Comparison of ENCODE assay signal across 8 mouse cellular contexts in the genomic region with DNA sequence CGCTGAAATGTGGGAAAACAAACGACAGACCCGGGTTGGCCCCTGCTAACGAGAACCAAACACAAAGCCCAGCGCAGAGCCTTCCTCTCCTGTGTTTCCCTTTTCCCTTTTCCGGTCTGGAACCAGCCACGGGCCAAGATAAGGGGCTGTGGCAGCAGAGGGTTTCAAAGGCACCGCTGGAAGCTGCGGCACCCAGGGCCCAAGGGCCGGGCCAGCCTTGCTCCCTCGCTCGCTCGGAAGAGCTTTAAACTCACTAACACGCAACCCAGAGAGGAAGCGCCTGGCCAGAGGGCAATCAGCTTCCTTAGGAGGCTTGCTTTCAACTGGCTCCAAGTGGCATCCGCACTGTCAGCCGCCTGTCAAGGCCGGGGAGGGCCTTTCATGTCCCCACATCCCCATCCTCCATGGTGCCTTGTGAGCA. TPM values are rescaled to one million over a fixed set of nuclear protein-coding genes. Genes with fewer than 3 reads are reported as not detected.
A peak's percentile ranks its signal among the peaks of the same experiment; 100 is the strongest.
DNase-seq lines count a peak whose midpoint lies in the region; ATAC-seq and TF ChIP-seq lines count a peak whose summit lies in the region.

No protein-coding gene starts in this region.

- H3K27ac ChIP-seq in heart, embryonic 14.5 days (replicated peaks in 1 of 2; ENCODE audit: control insufficient read depth in 1 of 2, insufficient read depth in 1 of 2, low read depth in 2 of 2, low read length in 2 of 2) = peak overlapping the region in 1 of 2 experiments; percentile 20; a peak in 1 of 4 replicates
- peak overlapping the region; percentile 39; the same call in 1 of the 2 replicates for H3K27ac ChIP-seq in embryonic facial prominence, embryonic 13.5 days
- H3K27ac ChIP-seq in limb, embryonic 14.5 days (replicated peaks; ENCODE audit: low read depth, low read length) = no peak overlapping the region
- no peak overlapping the region for H3K27ac ChIP-seq in neural tube, embryonic 11.5 days (ENCODE audit: low read depth, low read length)

- peaks cover 3% of the 10 kb centered on the region; the same call in 1 of the 2 replicates for H3K27me3 ChIP-seq in heart, embryonic 14.5 days (ENCODE audit: control insufficient read depth, insufficient read depth, low read length)
- H3K27me3 ChIP-seq in embryonic facial prominence, embryonic 13.5 days = peaks cover 7% of the 10 kb centered on the region; the same call in 1 of the 2 replicates
- no peaks in the 10 kb centered on the region for H3K27me3 ChIP-seq in limb, embryonic 14.5 days (ENCODE audit: control insufficient read depth, insufficient read depth, low read length)
- no peaks in the 10 kb centered on the region for H3K27me3 ChIP-seq in neural tube, embryonic 11.5 days (ENCODE audit: control insufficient read depth, insufficient read depth, low read length)

- H3K4me2 ChIP-seq in heart, embryonic 14.5 days (ENCODE audit: low read length) = peak overlapping the region; percentile 30
- 0 out of 2 replicates have a peak overlapping the region, but pooled peaks have one; percentile 9 for H3K4me2 ChIP-seq in embryonic facial prominence, embryonic 13.5 days
- H3K4me2 ChIP-seq in limb, embryonic 14.5 days (replicated peaks; ENCODE audit: low read depth, low read length, severe bottlenecking) = no peak overlapping the region
- no peak overlapping the region for H3K4me2 ChIP-seq in neural tube, embryonic 11.5 days (ENCODE audit: low read depth)

- 0 out of 2 replicates have a peak overlapping the region, but pooled peaks have one; percentile 21 for H3K9ac ChIP-seq in heart, embryonic 14.5 days (ENCODE audit: low read length)
- H3K9ac ChIP-seq in embryonic facial prominence, embryonic 13.5 days = peak overlapping the region; percentile 40
- H3K9ac ChIP-seq in limb, embryonic 14.5 days (ENCODE audit: low read depth, low read length, severe bottlenecking) = peak overlapping the region; percentile 25
- H3K9ac ChIP-seq in neural tube, embryonic 11.5 days (ENCODE audit: low read length) = peak overlapping the region; percentile 29

- intact Hi-C loops in heart, postnatal 10 days (cut with DNase I) = no loop called here

- no peaks in the 10 kb centered on the region for H3K9me3 ChIP-seq in heart, embryonic 14.5 days (ENCODE audit: control insufficient read depth, low read length)
- no peaks in the 10 kb centered on the region for H3K9me3 ChIP-seq in embryonic facial prominence, embryonic 13.5 days
- no peaks in the 10 kb centered on the region for H3K9me3 ChIP-seq in limb, embryonic 14.5 days (ENCODE audit: control insufficient read depth, low read length)
- H3K9me3 ChIP-seq in neural tube, embryonic 11.5 days (ENCODE audit: control insufficient read depth, low read length) = no peaks in the 10 kb centered on the region

- no peak for TF ChIP-seq POLR2A in limb, embryonic 14.5 days (IDR thresholded peaks at IDR 0.05; ENCODE audit: borderline replicate concordance, extremely low read depth, insufficient read depth, insufficient read length)

- peaks cover 49 to 79% of the 10 kb centered on the region in 2 experiments for H3K4me1 ChIP-seq in heart, embryonic 14.5 days (ENCODE audit: control insufficient read depth in 2 of 2, insufficient read depth in 2 of 2, low read length in 2 of 2)
- H3K4me1 ChIP-seq in embryonic facial prominence, embryonic 13.5 days = peaks cover 77% of the 10 kb centered on the region
- peaks cover 58% of the 10 kb centered on the region for H3K4me1 ChIP-seq in limb, embryonic 14.5 days (ENCODE audit: control insufficient read depth, insufficient read depth, low read length)
- H3K4me1 ChIP-seq in neural tube, embryonic 11.5 days (ENCODE audit: control insufficient read depth, insufficient read depth, low read length) = peaks cover 8% of the 10 kb centered on the region; the same call in 1 of the 2 replicates

- H3K36me3 ChIP-seq in heart, embryonic 14.5 days (ENCODE audit: control insufficient read depth, insufficient read depth, low read length) = no peaks in the 10 kb centered on the region
- no peaks in the 10 kb centered on the region for H3K36me3 ChIP-seq in embryonic facial prominence, embryonic 13.5 days
- H3K36me3 ChIP-seq in limb, embryonic 14.5 days (ENCODE audit: control insufficient read depth, insufficient read depth, low read length) = no peaks in the 10 kb centered on the region
- no peaks in the 10 kb centered on the region for H3K36me3 ChIP-seq in neural tube, embryonic 11.5 days (ENCODE audit: control insufficient read depth, insufficient read depth, low read length)

- no peak overlapping the region for H3K4me3 ChIP-seq in heart, embryonic 14.5 days (ENCODE audit: control insufficient read depth in 1 of 2, insufficient read depth in 1 of 2, low read depth in 1 of 2, low read length in 2 of 2)
- H3K4me3 ChIP-seq in embryonic facial prominence, embryonic 13.5 days = no peak overlapping the region
- no peak overlapping the region for H3K4me3 ChIP-seq in limb, embryonic 14.5 days (replicated peaks; ENCODE audit: low read length)
- H3K4me3 ChIP-seq in neural tube, embryonic 11.5 days (ENCODE audit: low read depth, low read length) = no peak overlapping the region

- ATAC-seq in heart, embryonic 14.5 days (ENCODE audit: insufficient number of reproducible peaks, insufficient read depth, low FRiP score, low read depth) = peak; percentile 28
- no peak for ATAC-seq in embryonic facial prominence, embryonic 13.5 days (ENCODE audit: insufficient number of reproducible peaks, insufficient read depth, low FRiP score, low TSS enrichment, low read depth)
- no peak for ATAC-seq in limb, embryonic 14.5 days (ENCODE audit: low FRiP score, low read depth)
- no peak for ATAC-seq in neural tube, embryonic 11.5 days (ENCODE audit: insufficient read depth, low FRiP score, low TSS enrichment)
- no peak for ATAC-seq in activated CD4-positive, CD25-positive, alpha-beta regulatory T cell, adult 4 months

- WGBS in heart, embryonic 14.5 days = 16% methylated on average over 18 of the region's 18 CpGs
- WGBS in embryonic facial prominence, embryonic 13.5 days = 24% methylated on average over 18 of the region's 18 CpGs
- WGBS in limb, embryonic 14.5 days = 21% methylated on average over 18 of the region's 18 CpGs
- WGBS in neural tube, embryonic 11.5 days = 32% methylated on average over 18 of the region's 18 CpGs

- no peak for DNase-seq in heart, postnatal 10 days
- no peak for DNase-seq in limb, embryonic 14.5 days (ENCODE audit: low spot score)
- no peak for DNase-seq in neural tube, embryonic 11.5 days (ENCODE audit: low spot score)
- no peak for DNase-seq in layer of hippocampus, adult 9-10 months (ENCODE audit: low spot score)
- no peak for DNase-seq in right cerebral cortex, adult 18-20 months

RNA-seq across cellular contexts. Expression of a gene that starts 47.9 kb away (rescaled TPM):
- polyA plus RNA-seq in heart, embryonic 14.5 days (2014; fragmentation: Nextera tagmentation; extraction: Ambion mirVana) = 13.0 and 13.2 TPM in 2 replicates
- total RNA-seq in heart, postnatal 10 days (2021) = 10 to 100 TPM; 16.3 to 21.3 TPM
- polyA plus RNA-seq in embryonic facial prominence, embryonic 13.5 days (2015; fragmentation: Nextera tagmentation; extraction: Ambion mirVana) = 4.9 and 5.9 TPM in 2 replicates
- 9.4 and 11.4 TPM in 2 replicates for polyA plus RNA-seq in limb, embryonic 14.5 days (2012; rRNA removed)
- 8.8 and 9.0 TPM in 2 replicates for polyA plus RNA-seq in limb, embryonic 14.5 days (2014; fragmentation: Nextera tagmentation; extraction: Ambion mirVana)
- 0.93 and 1.0 TPM in 2 replicates for polyA plus RNA-seq in neural tube, embryonic 11.5 days (2014; fragmentation: Nextera tagmentation; extraction: Ambion mirVana)
- polyA plus RNA-seq in activated CD4-positive, CD25-positive, alpha-beta regulatory T cell, adult 4 months (2017; shearing (Covaris generic)) = 10 to 100 TPM; 22.1 to 22.9 TPM

Comparison
In these comparisons a context has a peak if more than half of its experiments do, and no peak if none do; other contexts are left out.
1. H3K4me2 ChIP-seq: peak in heart, embryonic 14.5 days (single experiment) and embryonic facial prominence, embryonic 13.5 days (single experiment); none in limb, embryonic 14.5 days (single experiment) and neural tube, embryonic 11.5 days (single experiment).
2. Peak in every context shown above with its lines, with median percentiles within 50 percentile points of each other: H3K9ac ChIP-seq.